Mouse (Mus musculus): ENCODE measurements around the gene Kif21a.

- no peak for TF ChIP-seq POLR2A (IDR thresholded peaks at IDR 0.05; ENCODE audit: borderline replicate concordance, control insufficient read depth, low read depth, low read length)
- TF ChIP-seq CTCF (IDR thresholded peaks at IDR 0.05; ENCODE audit: control insufficient read depth, insufficient read depth, low read length), result no peak
These were observed 77.6 kb downstream of the Kif21a start for GRCm38 (mm10) chr15:90971914-90972767.
